Mouse (Mus musculus) stomach, embryonic 14.5 days (tissue): ENCODE results near the gene Trmt11. TPM values are rescaled to one million over a fixed set of nuclear protein-coding genes. Genes with fewer than 3 reads are reported as not detected.

Experiments used
- ATAC-seq: fragments of 200-750 bp; cut with Nextera tagmentation; 2 replicates; pipeline ENCODE4 v1.8.0; 2017; ENCODE audit warnings: low read depth, moderate TSS enrichment; ENCODE audit not compliant: insufficient number of reproducible peaks, insufficient read depth, low FRiP score
- H3K27ac ChIP-seq: fragments of 300-500 bp; sonication (generic); 2 replicates; pipeline ENCODE4 v1.5.1; 2014; ENCODE audit warnings: mild to moderate bottlenecking, low read length, moderate library complexity, mixed read lengths
- H3K27me3 ChIP-seq: fragments of 300-500 bp; sonication (generic); 2 replicates; pipeline ENCODE4 v1.6.1; 2014; ENCODE audit warnings: low read length, control low read depth, mixed read lengths; ENCODE audit not compliant: control insufficient read depth, insufficient read depth
- H3K36me3 ChIP-seq: fragments of 300-500 bp; sonication (generic); 2 replicates; pipeline ENCODE4 v1.6.1; 2014; ENCODE audit warnings: mild to moderate bottlenecking, control low read depth, low read length, moderate library complexity, mixed read lengths; ENCODE audit not compliant: control insufficient read depth, insufficient read depth
- H3K4me1 ChIP-seq: fragments of 300-500 bp; sonication (generic); 2 replicates; pipeline ENCODE4 v1.6.1; 2014; ENCODE audit warnings: low read length, control low read depth, mixed read lengths; ENCODE audit not compliant: control insufficient read depth, insufficient read depth
- H3K4me2 ChIP-seq: fragments of 300-500 bp; sonication (generic); replicated peaks from 2 replicates; pipeline ENCODE4 v1.6.1; 2014; ENCODE audit warnings: low read depth, low read length, control low read depth
- H3K4me3 ChIP-seq: fragments of 300-500 bp; sonication (generic); 2 replicates; pipeline ENCODE4 v1.5.1; 2014; ENCODE audit warnings: low read depth, low read length, control low read depth
- H3K9ac ChIP-seq: fragments of 300-500 bp; sonication (generic); replicated peaks from 2 replicates; pipeline ENCODE4 v1.6.1; 2014; ENCODE audit warnings: low read depth, mild to moderate bottlenecking, control low read depth, low read length, moderate library complexity, mixed read lengths
- H3K9me3 ChIP-seq: fragments of 300-500 bp; sonication (generic); 2 replicates; pipeline ENCODE4 v1.6.1; 2016; ENCODE audit warnings: low read depth, low read length, control low read depth; ENCODE audit not compliant: control insufficient read depth
- WGBS: fragments of 180-500 bp; shearing (Covaris S2); extraction: QIAGEN DNeasy Blood & Tissue Kit; methylation state at CpG from one replicate; pipeline ENCODE4 v1.1.7; 2014; 5-methylcytosine and 5-hydroxymethylcytosine counted together
- polyA plus RNA-seq: library from polyadenylated mRNA; unstranded; fragments of >200 nt; fragmentation: Nextera tagmentation; extraction: Ambion mirVana; gene quantifications from 2 replicates; pipeline ENCODE4 v1.2.1, GENCODE M21; 2014

The Trmt11 gene
- polyA plus RNA-seq, 1 experiment from 2014 or later: 33.7 TPM

DNA sequence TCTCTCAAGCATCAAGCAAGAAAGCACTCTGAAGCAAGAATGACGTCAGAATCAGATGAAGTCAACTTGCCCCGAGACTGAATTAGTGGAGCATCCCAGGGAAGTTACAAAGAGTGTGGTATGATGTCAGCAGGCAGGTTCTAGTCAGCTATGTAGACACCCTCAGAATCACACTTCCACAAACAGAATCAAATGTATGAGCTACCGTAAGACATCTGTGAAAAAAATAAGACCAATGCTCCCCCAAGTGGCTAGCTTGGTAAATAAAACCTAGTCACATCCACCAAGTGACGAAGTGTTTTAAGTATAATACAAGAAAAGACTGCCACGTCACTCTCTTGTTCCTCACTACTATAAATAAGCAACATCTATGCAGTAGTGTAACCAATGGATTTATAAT, 13.5 kb downstream of the Trmt11 start:
- WGBS: 66% methylated on average over 5 of the region's 5 CpGs
- Histone ChIP-seq H3K36me3 (peaks cover 20% of the 10 kb centered on the region; the same call in 1 of the 2 replicates), H3K27me3 (no peaks in the 10 kb centered on the region), H3K27ac (no peak overlapping the region), H3K4me2 (no peak overlapping the region), H3K9ac (no peak overlapping the region), H3K9me3 (no peaks in the 10 kb centered on the region), H3K4me3 (no peak overlapping the region), H3K4me1 (no peaks in the 10 kb centered on the region)
- ATAC-seq: no peak

DNA sequence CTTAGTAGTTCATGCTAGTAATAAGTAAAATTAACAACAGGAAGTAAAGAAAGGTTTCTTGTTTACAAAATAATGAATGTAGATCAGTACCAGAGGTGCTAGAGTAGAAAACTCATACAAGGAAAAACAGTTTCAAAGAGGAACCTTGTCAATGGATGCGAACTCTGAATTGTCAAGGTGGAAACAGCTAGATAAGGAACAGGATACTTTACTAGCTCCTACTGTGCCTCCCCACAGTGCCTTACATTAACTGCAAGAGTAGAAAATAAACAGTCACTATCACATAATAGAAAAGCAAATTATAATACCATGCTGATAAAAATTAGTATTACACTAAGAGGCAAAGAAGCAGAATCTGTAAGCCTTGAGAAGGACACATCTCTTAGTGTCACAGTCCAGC, 14.9 kb downstream of the Trmt11 start:
- ATAC-seq: no peak
- Histone ChIP-seq H3K36me3 (peaks cover 18% of the 10 kb centered on the region; the same call in 1 of the 2 replicates), H3K4me3 (no peak overlapping the region), H3K4me1 (no peaks in the 10 kb centered on the region), H3K27me3 (no peaks in the 10 kb centered on the region), H3K9me3 (no peaks in the 10 kb centered on the region), H3K4me2 (no peak overlapping the region), H3K9ac (no peak overlapping the region), H3K27ac (no peak overlapping the region)
- WGBS: 89% methylated on average over 1 of the region's 1 CpGs

DNA sequence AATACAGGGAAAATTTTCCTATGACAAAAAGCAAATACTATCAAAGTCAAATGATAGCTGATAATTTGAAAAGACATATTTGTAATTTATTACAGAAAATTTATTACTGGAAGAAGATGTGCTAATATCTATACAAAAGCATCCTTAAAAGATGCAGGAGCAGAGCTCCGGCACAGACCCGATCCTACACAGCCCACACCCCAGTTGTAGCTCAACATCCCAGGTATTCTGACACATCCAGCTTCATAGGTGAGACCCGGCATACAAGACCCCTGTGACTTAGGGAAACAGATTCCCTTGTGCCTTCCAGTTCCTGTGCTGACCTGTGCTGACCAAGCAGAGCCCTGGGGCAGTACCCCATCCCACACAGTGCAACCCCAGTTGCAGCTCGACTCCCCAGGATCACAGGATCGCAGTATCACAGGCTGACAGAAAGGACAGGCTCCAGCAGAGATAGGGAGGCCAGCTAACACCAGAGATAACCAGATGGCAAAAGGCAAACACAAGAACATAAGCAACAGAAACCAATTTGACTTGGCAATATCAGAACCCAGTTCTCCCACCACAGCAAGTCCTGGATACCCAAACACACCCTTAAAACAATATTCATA, 22.8 kb downstream of the Trmt11 start:
- no peaks in the 10 kb centered on the region; the same call in 1 of the 2 replicates for H3K36me3 ChIP-seq
- no peak overlapping the region for H3K4me2 ChIP-seq
- 95% methylated on average over 5 of the region's 5 CpGs for WGBS
- no peaks in the 10 kb centered on the region for H3K9me3 ChIP-seq
- no peak overlapping the region for H3K9ac ChIP-seq
- H3K4me3 ChIP-seq: no peak overlapping the region
- no peaks in the 10 kb centered on the region for H3K27me3 ChIP-seq
- H3K4me1 ChIP-seq: no peaks in the 10 kb centered on the region
- H3K27ac ChIP-seq: no peak overlapping the region
- ATAC-seq: no peak

DNA sequence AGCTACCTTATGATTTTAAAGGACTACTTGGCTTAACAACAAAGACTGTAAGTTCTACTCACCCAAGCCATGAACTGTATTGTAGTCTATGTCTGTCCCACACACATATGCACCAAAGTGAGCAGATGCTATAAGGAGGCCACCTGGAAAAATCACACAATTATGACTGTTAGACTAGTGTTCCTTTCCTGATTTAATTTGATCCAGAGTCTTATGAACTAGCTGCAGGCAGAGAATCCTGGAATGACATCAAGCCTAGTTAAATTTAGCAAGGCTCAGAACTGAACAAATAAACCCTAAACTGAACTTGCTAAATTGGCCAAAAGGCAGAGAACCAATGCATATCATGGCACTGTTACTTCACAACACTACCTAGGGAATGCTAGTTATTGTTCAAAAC, 34.2 kb downstream of the Trmt11 start:
- Histone ChIP-seq H3K4me3 (no peak overlapping the region), H3K9ac (no peak overlapping the region), H3K27me3 (no peaks in the 10 kb centered on the region), H3K9me3 (no peaks in the 10 kb centered on the region), H3K36me3 (peaks cover 5% of the 10 kb centered on the region), H3K4me1 (no peaks in the 10 kb centered on the region), H3K4me2 (no peak overlapping the region), H3K27ac (no peak overlapping the region)
- no peak for ATAC-seq

DNA sequence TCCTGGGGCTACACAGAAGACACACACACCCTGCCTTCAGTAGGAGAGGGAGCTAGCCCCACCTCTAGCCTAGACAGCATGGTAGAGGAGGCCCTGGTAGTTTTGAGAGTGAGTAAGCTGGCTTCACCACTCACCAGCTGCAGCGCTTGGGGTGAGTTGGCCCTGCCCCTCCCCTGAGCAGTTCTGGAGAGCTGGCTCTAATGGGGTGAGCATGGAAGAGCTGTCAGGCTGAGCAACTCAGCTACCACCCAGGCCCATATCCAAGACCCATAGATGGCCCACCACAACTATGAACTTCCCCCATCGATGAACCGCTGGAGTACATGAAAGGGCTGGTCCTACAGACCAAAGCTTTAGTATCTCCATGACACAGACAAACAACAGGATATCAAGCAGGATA, 35.9 kb downstream of the Trmt11 start:
- Histone ChIP-seq H3K4me1 (no peaks in the 10 kb centered on the region), H3K9me3 (no peaks in the 10 kb centered on the region), H3K36me3 (peaks cover 13% of the 10 kb centered on the region), H3K9ac (no peak overlapping the region), H3K27ac (no peak overlapping the region), H3K4me2 (no peak overlapping the region), H3K27me3 (no peaks in the 10 kb centered on the region), H3K4me3 (no peak overlapping the region)
- WGBS: 93% methylated on average over 3 of the region's 3 CpGs
- ATAC-seq: no peak

DNA sequence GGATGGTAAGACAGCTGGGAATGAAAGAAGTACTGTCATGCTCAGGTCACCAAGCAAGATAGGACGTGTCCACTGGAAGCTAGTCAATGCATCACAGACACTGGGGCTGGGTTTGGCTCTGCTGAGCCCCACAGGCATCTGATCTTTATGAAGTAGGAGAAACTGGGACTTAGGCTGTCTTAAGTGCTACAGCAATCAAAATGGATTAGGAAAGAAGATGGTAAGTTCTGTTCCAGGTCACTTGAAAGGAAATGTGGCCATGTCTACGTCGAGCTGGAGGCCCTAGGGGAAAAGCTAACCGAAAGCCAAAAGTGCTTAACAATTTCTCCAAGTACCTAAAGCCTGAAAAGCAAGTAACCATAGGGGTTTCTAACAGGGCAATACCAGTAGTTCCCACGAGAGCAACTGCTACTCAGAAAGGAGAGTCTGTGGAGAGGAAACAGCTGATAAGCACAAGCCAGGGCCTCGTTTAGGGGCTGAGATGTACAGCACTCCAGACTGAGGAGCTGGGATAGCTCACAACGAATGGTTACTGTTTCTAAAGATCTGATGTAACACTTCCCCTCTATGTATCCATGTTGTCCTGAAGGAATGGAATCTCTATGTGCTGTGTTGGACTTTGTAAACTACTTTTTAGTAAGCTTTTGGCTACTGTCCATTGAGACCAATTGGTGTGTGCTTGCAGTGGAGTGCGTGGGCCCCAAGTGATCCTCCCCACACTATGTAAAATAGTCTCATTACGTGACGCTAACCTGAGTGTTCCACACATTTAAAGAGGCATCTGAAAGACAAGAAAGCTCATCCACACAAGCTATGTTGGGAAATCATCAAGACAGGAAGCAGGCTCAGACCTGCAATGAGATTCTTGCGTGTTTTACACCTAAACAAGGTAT, 44.6 kb downstream of the Trmt11 start:
- Histone ChIP-seq H3K4me1 (no peaks in the 10 kb centered on the region), H3K4me3 (no peak overlapping the region), H3K4me2 (no peak overlapping the region), H3K36me3 (peaks cover 31% of the 10 kb centered on the region), H3K27me3 (no peaks in the 10 kb centered on the region), H3K9ac (no peak overlapping the region), H3K9me3 (no peaks in the 10 kb centered on the region), H3K27ac (no peak overlapping the region)
- 95% methylated on average over 11 of the region's 11 CpGs for WGBS
- ATAC-seq: no peak

DNA sequence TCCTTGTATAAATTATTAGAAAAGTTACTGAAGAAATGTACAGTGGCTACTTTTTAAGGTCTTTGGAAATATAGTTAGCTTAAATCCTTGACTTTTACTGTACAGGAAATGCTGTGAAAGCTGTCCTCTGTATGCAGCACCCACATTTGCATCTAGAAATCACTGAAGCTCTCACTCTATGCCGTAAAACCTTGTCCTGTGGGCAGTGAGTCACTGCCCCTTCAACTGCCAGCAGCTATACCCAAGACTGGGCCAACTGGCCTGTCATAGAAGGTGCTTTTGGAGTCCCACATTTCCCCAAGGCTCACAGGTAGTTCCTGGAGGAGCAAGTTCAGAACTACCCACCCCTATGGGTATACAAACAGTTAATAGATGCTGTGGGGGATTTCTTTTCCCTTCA, 48.2 kb downstream of the Trmt11 start:
- Histone ChIP-seq H3K4me1 (no peaks in the 10 kb centered on the region), H3K9ac (no peak overlapping the region), H3K27ac (no peak overlapping the region), H3K4me2 (no peak overlapping the region), H3K36me3 (peaks cover 16% of the 10 kb centered on the region; the same call in 1 of the 2 replicates), H3K4me3 (no peak overlapping the region), H3K27me3 (no peaks in the 10 kb centered on the region), H3K9me3 (no peaks in the 10 kb centered on the region)
- 95% methylated on average over 1 of the region's 1 CpGs for WGBS
- ATAC-seq: no peak

DNA sequence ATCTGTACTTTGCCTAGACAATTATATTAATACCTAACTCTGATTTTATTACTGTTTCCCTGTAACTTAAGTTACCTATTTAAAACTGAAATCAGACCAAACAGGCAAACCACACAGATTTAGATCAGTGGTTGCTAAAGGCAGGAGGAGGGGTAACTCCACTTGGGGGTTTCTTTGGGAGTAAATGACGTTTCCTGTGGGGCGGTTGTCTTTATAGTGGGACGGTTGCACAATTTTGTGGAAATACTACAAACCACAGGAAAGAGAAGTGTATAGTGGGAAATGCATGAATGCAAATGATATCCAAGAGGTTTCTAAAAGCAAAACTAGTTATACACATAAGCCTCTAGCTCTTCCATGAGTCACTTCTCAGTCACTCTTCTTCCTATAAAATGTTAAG, 50.6 kb downstream of the Trmt11 start:
- no peaks in the 10 kb centered on the region for H3K27me3 ChIP-seq
- ATAC-seq: no peak
- H3K9me3 ChIP-seq: no peaks in the 10 kb centered on the region
- 86% methylated on average over 3 of the region's 3 CpGs for WGBS
- H3K4me1 ChIP-seq: no peaks in the 10 kb centered on the region
- H3K9ac ChIP-seq: no peak overlapping the region
- H3K4me3 ChIP-seq: no peak overlapping the region
- peaks cover 13% of the 10 kb centered on the region; the same call in 1 of the 2 replicates for H3K36me3 ChIP-seq
- no peak overlapping the region for H3K4me2 ChIP-seq
- no peak overlapping the region for H3K27ac ChIP-seq
